Mouse (Mus musculus) midbrain, postnatal 0 days (tissue): ENCODE measurements around the gene Trap1. TPM values are rescaled to one million over a fixed set of nuclear protein-coding genes. Genes with fewer than 3 reads are reported as not detected.

ENCODE experiments used
- ATAC-seq: fragments of 200-750 bp; cut with Nextera tagmentation; 2 replicates; pipeline ENCODE4 v1.8.0; 2017; ENCODE audit warnings: moderate number of reproducible peaks, mild to moderate bottlenecking, moderate TSS enrichment, moderate library complexity; ENCODE audit not compliant: low FRiP score
- DNase-seq: peaks from one replicate; pipeline ENCODE4 v3.0.0-alpha.2; 2015; ENCODE audit warnings: low spot score
- H3K27ac ChIP-seq: fragments of 300-500 bp; sonication (generic); 2 replicates; pipeline ENCODE4 v1.5.1; 2014; ENCODE audit warnings: low read depth, mild to moderate bottlenecking, low read length, mixed read lengths
- H3K27me3 ChIP-seq: fragments of 300-500 bp; sonication (generic); 2 replicates; pipeline ENCODE4 v1.6.1; 2014; ENCODE audit warnings: low read length, control low read depth, mixed read lengths; ENCODE audit not compliant: insufficient read depth
- H3K36me3 ChIP-seq: fragments of 300-500 bp; sonication (generic); 2 replicates; pipeline ENCODE4 v1.6.1; 2014; ENCODE audit warnings: low read length, control low read depth, mixed read lengths; ENCODE audit not compliant: insufficient read depth
- H3K4me1 ChIP-seq: fragments of 300-500 bp; sonication (generic); 2 replicates; pipeline ENCODE4 v1.6.1; 2014; ENCODE audit warnings: mild to moderate bottlenecking, control low read depth, antibody characterized with exemption, low read length, mixed read lengths; ENCODE audit not compliant: insufficient read depth
- H3K4me2 ChIP-seq: fragments of 300-500 bp; sonication (generic); 2 replicates; pipeline ENCODE4 v1.6.1; 2014; ENCODE audit warnings: low read depth, mild to moderate bottlenecking, low read length, mixed read lengths; ENCODE audit not compliant: poor library complexity, severe bottlenecking
- H3K4me3 ChIP-seq: fragments of 300-500 bp; sonication (generic); 2 replicates; pipeline ENCODE4 v1.5.1; 2014; ENCODE audit warnings: low read depth, mild to moderate bottlenecking, low read length, moderate library complexity
- H3K9ac ChIP-seq: fragments of 300-500 bp; sonication (generic); replicated peaks from 2 replicates; pipeline ENCODE4 v1.6.1; 2014; ENCODE audit warnings: mild to moderate bottlenecking, low read length, moderate library complexity, mixed read lengths; ENCODE audit not compliant: poor library complexity, severe bottlenecking
- H3K9me3 ChIP-seq: fragments of 300-500 bp; sonication (generic); 2 replicates; pipeline ENCODE4 v1.6.1; 2016; ENCODE audit warnings: low read length, control low read depth
- CTCF ChIP-seq: IDR thresholded peaks from 2 replicates; pipeline ENCODE4 v1.5.1; 2016; ENCODE audit warnings: antibody characterized with exemption, mild to moderate bottlenecking
- WGBS: fragments of 180-500 bp; shearing (Covaris S2); extraction: QIAGEN DNeasy Blood & Tissue Kit; methylation state at CpG from one replicate; pipeline ENCODE4 v1.1.7; 2014; 5-methylcytosine and 5-hydroxymethylcytosine counted together
- polyA plus RNA-seq: library from polyadenylated mRNA; unstranded; fragments of >200 nt; fragmentation: Nextera tagmentation; extraction: Ambion mirVana; gene quantifications from 2 replicates; pipeline ENCODE4 v1.2.1, GENCODE M21; 2015
- total RNA-seq: library from RNA; depleted of rRNA; stranded (reverse); fragments of >200 nt; gene quantifications from 2 replicates; pipeline ENCODE4 v1.2.3, GENCODE M21; 2014

The Trap1 gene
- total and polyA plus RNA-seq, 2 experiments from 2014 or later, result 37.7 to 45.0 TPM

DNA sequence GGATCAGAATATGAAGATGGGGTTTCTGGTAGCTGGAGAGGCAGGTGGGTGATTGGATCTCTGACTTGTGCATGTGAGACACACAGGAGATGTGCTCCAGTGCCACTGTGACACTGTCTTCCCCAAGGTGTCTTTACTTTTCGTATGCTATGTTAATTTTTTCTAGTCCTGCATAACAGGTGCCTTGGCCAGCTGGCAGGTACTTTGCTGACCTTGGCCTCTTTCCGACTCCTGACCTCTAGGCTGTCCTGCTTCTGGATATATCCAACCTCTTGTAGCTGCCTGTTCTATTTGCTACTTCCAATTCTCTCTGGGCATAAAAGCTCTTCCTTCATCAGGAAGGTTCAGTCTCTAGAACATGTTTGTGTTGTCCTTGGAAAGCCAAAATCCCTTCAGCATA, 42.1 kb downstream of the Trap1 start:
- no peak for TF ChIP-seq CTCF
- ATAC-seq (no peak), DNase-seq (no peak)
- Histone ChIP-seq H3K9me3 (no peaks in the 10 kb centered on the region), H3K36me3 (peaks cover 29% of the 10 kb centered on the region), H3K4me1 (no peaks in the 10 kb centered on the region), H3K4me3 (no peak overlapping the region), H3K27ac (no peak overlapping the region), H3K27me3 (no peaks in the 10 kb centered on the region), H3K4me2 (no peak overlapping the region), H3K9ac (no peak overlapping the region)
- WGBS, result 80% methylated on average over 2 of the region's 2 CpGs

DNA sequence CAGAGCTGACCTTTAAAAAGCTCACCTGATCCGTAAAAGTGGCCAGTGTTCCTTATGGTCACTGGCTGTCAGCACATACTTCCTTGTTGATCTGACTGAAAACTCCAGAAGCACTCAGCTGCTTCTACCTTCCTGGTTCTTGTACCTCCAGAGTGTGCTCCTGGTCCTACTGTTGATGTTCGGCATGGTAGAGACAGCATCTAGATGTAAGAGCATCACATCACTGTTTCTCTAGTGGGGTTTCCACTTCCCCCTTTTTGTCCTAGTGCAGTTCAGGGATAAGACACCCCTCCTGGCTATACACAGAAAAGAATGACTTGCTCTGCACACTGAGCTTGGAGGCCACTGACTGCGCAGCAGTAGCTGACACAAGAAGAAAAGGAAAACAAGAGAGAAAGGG, 43.2 kb downstream of the Trap1 start:
- H3K4me2 ChIP-seq, result no peak overlapping the region
- H3K9ac ChIP-seq, result no peak overlapping the region
- no peak for TF ChIP-seq CTCF
- ATAC-seq (no peak), DNase-seq (no peak)
- no peaks in the 10 kb centered on the region for H3K9me3 ChIP-seq
- H3K4me3 ChIP-seq, result no peak overlapping the region
- H3K27me3 ChIP-seq, result no peaks in the 10 kb centered on the region
- WGBS, result 61% methylated on average over 3 of the region's 3 CpGs
- H3K27ac ChIP-seq, result no peak overlapping the region
- H3K4me1 ChIP-seq, result no peaks in the 10 kb centered on the region
- H3K36me3 ChIP-seq, result peaks cover 22% of the 10 kb centered on the region

DNA sequence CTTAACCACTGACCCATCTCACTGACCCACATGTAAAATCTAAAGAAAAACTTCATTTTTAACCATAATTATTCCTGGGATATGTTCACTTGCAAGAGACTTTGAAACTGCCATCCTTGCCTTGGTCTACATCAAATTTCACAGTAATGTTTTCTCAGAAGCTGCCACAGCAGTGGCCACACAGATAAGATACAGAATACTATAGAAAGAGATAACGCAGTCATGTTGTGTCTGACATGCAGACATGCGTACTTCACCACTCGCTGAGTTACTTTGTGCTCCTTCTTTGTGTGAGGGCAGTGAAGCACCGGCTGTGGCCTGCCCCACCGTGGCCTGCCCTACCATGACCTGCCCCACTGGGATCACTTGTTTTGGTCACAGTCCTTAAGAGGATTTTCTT, 43.7 kb downstream of the Trap1 start:
- no peak overlapping the region for H3K4me2 ChIP-seq

DNA sequence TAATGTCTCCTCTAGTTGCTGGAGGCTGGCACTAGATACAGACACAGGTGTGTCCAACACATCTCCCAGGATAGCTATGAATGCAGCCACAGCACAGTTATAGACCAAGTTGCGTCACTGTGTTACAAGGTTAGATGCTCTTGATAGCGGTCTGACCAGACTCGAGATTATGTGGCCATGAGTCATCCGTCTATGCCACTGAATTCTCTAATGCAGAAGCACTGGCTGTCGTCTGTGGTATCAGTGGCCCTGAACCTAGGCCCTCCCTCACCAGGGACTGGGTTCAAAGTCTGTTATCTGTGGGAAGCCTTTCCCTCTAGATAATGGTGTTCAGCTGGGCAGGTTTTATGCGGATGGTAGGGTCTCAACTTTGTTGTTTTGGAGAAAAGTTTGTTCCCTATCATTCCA, 45.3 kb downstream of the Trap1 start:
- peaks cover 3% of the 10 kb centered on the region for H3K36me3 ChIP-seq
- ATAC-seq (no peak), DNase-seq (no peak)
- no peak overlapping the region for H3K9ac ChIP-seq
- H3K4me2 ChIP-seq, result no peak overlapping the region
- H3K27me3 ChIP-seq, result no peaks in the 10 kb centered on the region
- H3K4me3 ChIP-seq, result no peak overlapping the region
- no peaks in the 10 kb centered on the region for H3K9me3 ChIP-seq
- H3K27ac ChIP-seq, result no peak overlapping the region
- no peaks in the 10 kb centered on the region for H3K4me1 ChIP-seq
- no peak for TF ChIP-seq CTCF
- 93% methylated on average over 6 of the region's 6 CpGs for WGBS

More for the DNA sequence above, 43.7 kb downstream of the Trap1 start:
- ATAC-seq (no peak), DNase-seq (no peak)
- no peak for TF ChIP-seq CTCF
- H3K9ac ChIP-seq, result no peak overlapping the region
- no peak overlapping the region for H3K4me3 ChIP-seq
- no peak overlapping the region for H3K27ac ChIP-seq
- WGBS, result 23% methylated on average over 5 of the region's 5 CpGs
- H3K27me3 ChIP-seq, result no peaks in the 10 kb centered on the region
- H3K4me1 ChIP-seq, result no peaks in the 10 kb centered on the region
- H3K36me3 ChIP-seq, result peaks cover 17% of the 10 kb centered on the region
- no peaks in the 10 kb centered on the region for H3K9me3 ChIP-seq

DNA sequence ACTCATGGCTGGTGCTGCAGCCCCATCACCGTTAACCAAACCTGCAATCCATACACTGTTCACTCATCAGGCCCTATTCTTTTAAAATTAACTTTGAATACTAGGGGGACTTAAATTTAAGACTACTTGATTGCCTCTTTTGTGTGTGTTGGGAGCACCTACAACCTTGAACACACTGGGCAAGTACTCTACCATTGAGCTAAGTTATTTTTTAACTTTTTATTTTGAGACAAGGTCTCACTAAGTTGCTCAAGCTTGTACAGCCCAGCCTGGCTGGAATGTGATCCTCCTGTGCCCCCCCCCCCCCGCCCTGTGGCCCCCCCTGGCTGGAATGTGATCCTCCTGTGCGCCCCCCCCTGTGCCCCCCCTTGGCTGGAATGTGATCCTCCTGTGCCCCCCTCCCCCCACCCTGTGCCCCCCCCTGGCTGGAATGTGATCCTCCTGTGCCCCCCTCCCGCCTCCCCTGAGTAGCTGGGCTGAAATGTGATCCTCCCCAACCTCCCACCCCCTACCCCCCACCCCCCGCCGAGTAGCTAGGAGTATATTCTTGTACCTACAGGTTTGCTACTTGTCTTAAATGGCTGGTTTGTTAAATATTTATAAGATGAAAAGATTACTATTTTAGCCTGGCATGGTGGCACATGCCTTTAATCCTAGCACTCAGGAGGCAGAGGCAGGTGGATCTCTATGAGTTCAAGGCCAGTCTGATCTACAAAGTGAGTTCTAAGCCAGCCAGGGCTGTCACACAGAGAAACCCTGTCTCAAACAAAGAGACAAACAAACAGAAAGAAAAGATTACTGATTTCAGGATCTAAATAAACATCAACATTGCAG, 46.0 kb downstream of the Trap1 start:
- Histone ChIP-seq H3K36me3 (no peaks in the 10 kb centered on the region), H3K27me3 (no peaks in the 10 kb centered on the region), H3K27ac (no peak overlapping the region), H3K4me3 (no peak overlapping the region), H3K9ac (no peak overlapping the region), H3K9me3 (no peaks in the 10 kb centered on the region), H3K4me1 (no peaks in the 10 kb centered on the region), H3K4me2 (no peak overlapping the region)
- DNase-seq (no peak), ATAC-seq (no peak)
- TF ChIP-seq CTCF, result no peak
- WGBS, result 76% methylated on average over 4 of the region's 6 CpGs

DNA sequence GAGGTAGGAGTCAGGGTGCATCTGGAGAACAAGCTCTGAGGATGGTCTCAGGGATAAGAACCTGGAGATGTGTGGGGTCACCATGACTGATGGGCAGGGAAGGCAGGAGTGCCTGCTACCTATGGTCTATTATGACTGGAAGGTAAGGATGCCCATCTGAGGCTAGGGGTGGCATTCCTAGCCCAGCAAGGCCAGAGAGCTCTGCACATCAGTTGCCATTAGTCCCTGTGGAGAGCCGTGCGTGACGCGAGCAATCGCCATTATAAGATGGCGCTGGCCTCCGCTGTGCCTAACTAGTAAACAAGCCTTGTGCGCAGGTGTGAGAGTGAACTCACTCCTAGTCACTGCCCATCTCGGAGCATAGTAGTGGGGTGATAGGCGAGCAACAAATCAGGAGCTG, 47.1 kb downstream of the Trap1 start:
- no peaks in the 10 kb centered on the region for H3K4me1 ChIP-seq
- H3K9ac ChIP-seq, result no peak overlapping the region
- no peaks in the 10 kb centered on the region for H3K27me3 ChIP-seq
- H3K36me3 ChIP-seq, result no peaks in the 10 kb centered on the region
- ATAC-seq, result no peak
- no peak overlapping the region for H3K4me2 ChIP-seq
- no peak overlapping the region for H3K4me3 ChIP-seq
- no peak for TF ChIP-seq CTCF
- 92% methylated on average over 10 of the region's 10 CpGs for WGBS
- no peak for DNase-seq
- no peaks in the 10 kb centered on the region for H3K9me3 ChIP-seq
- no peak overlapping the region for H3K27ac ChIP-seq
